Mouse (Mus musculus) bone marrow macrophage, adult 2 months (primary cell): Measurements from ENCODE around the gene Nradd. TPM values are rescaled to one million over a fixed set of nuclear protein-coding genes. Genes with fewer than 3 reads are reported as not detected.

ENCODE experiments used
- H3K27ac ChIP-seq: 2 replicates; pipeline ENCODE4 v1.5.1; 2012; ENCODE audit warnings: low read depth, low read length; ENCODE audit not compliant: insufficient read depth
- H3K4me1 ChIP-seq: 2 replicates; pipeline ENCODE4 v1.6.1; 2012; ENCODE audit warnings: low read length; ENCODE audit not compliant: control insufficient read depth, insufficient read depth
- H3K4me3 ChIP-seq: 2 replicates; pipeline ENCODE4 v1.5.1; 2012; ENCODE audit warnings: mild to moderate bottlenecking, low read length, moderate library complexity; ENCODE audit not compliant: insufficient read depth
- CTCF ChIP-seq: IDR thresholded peaks from 2 replicates; pipeline ENCODE4 v1.5.1; 2012; ENCODE audit warnings: low read depth, mild to moderate bottlenecking, low read length, moderate library complexity
- POLR2A ChIP-seq: IDR thresholded peaks from 2 replicates; pipeline ENCODE4 v1.6.1; 2012; ENCODE audit warnings: mild to moderate bottlenecking, low read depth, low read length, borderline replicate concordance
- polyA plus RNA-seq: library from polyadenylated mRNA; stranded (reverse); fragments of >200 nt; gene quantifications from 2 replicates; pipeline ENCODE4 v1.2.4, GENCODE M21; 2012; ENCODE audit not compliant: missing spikeins, insufficient read depth, insufficient read length

Nradd gene
- polyA plus RNA-seq, 1 experiment: 10.0 TPM

DNA sequence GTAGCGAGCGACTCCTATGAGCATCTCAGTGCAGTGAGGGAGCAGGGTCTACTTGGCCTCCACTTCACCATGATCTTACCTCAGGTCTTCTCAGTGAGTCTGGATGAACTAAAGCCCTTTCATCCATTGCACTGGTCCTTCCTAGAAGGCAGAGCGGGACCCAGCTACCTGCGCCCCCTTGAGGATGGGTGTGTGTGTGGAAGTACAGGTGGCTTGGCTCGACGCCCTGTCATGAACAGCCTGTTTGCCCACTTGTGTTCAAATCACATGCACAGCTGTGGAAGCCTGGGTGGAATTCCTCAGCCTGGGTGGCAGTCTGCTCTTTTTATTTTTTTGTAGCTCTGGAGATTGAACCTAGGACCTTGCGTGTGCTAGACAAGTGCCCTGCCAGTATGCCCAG lies 4.1 kb downstream of the Nradd start:
- Histone ChIP-seq H3K27ac (no peak overlapping the region), H3K4me3 (no peak overlapping the region)
- TF ChIP-seq CTCF (no peak), POLR2A (no peak)

DNA sequence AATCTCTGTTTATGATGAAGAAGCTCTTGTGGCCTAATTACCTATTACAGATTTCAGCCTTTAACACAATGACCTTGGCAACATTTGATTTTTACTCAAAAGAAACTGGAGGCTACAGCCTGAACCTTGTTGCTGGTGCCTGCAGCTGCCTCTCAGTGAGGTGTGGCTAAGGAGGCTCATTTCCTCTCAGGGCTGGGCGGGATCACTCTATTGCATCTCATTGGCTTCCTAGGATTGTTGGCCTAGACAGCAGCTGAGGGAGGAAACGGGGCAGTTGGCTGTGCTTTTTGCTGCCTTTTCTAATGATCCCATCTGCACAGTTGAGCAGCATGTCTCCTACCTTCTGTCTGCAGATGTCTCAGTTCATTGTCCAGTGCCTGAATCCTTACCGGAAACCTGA lies 7.2 kb downstream of the Nradd start:
- H3K27ac ChIP-seq: no peak overlapping the region

More for the DNA sequence above, 4.1 kb downstream of the Nradd start:
- H3K4me1 ChIP-seq: no peaks in the 10 kb centered on the region

DNA sequence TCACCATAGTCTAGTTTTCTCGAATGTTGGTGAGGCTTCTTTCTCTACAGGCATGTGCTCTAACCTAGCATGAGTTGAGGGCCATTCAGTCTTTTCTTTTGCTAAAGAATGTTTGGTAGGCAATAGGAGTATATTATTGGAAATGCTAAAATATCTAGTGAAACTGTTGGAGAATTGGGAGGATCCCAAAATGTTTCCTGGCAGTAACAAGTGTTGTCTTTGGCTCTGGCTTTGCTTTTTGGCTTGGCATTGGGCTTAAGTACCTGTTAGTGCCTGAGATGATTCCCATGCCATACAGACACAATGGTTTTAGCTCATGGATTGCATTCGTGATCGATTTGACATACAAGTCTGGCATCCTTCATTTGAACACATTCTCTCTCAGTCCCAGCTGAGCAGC lies 12.8 kb downstream of the Nradd start:
- Histone ChIP-seq H3K27ac (no peak overlapping the region), H3K4me3 (no peak overlapping the region), H3K4me1 (no peaks in the 10 kb centered on the region)
- TF ChIP-seq POLR2A: no peak
- no peak for TF ChIP-seq CTCF

More for the DNA sequence above, 7.2 kb downstream of the Nradd start:
- Histone ChIP-seq H3K4me1 (no peaks in the 10 kb centered on the region), H3K4me3 (no peak overlapping the region)
- TF ChIP-seq CTCF (no peak), POLR2A (no peak)

DNA sequence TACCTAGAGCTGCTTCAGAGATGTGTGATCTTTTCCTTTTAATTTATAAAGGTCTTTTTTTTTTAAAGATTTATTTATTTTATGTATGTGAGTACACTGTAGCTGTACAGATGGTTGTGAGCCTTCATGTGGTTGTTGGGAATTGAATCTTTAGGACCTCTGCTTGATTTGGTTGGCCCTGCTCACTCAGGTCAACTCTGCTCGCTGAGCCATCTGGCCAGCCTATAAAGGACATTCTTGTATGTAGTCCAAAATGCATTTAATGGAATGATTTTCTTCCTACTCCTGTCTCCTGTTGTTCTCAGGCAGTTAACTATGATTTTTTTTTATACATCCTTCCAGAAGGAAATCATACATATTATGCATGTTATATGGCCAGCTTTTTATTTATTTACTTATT lies 40.7 kb downstream of the Nradd start:
- TF ChIP-seq POLR2A: no peak
- Histone ChIP-seq H3K4me3 (no peak overlapping the region), H3K4me1 (no peaks in the 10 kb centered on the region), H3K27ac (no peak overlapping the region)

DNA sequence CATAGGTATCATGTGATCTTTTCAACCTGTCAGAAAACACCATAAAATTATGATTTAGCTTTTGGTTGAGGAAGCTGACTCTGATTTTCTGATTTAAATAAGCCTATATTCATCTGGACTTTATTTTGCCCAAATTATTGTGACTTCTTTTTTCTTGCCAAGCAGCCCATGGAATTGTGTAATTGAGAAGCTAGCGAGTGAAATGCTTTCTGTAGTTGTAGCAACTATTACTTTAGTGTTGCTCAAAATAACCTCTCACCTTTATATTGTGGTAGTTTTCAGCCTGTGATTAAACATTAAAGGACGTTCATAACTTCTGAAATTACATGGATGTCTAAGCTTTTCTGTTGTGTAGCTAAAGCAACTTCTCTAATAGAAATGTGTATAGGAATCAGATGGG lies 42.1 kb downstream of the Nradd start:
- no peak overlapping the region for H3K27ac ChIP-seq
- H3K4me3 ChIP-seq: no peak overlapping the region
- TF ChIP-seq POLR2A: no peak
- no peak for TF ChIP-seq CTCF
- H3K4me1 ChIP-seq: no peaks in the 10 kb centered on the region

Other genes starting within 250 kb of the Nradd start
- 28.5 and 29.9 TPM in 2 replicates for gene Ptpn23, start 216.2 kb downstream of the Nradd start, polyA plus RNA-seq
- gene Ngp, start 204.7 kb downstream of the Nradd start, polyA plus RNA-seq: 4.7 and 5.3 TPM in 2 replicates
- 17.4 and 19.3 TPM in 2 replicates for gene Klhl18, start 147.8 kb downstream of the Nradd start, polyA plus RNA-seq
- 3.9 and 4.8 TPM in 2 replicates for gene Kif9, start 147.5 kb downstream of the Nradd start, polyA plus RNA-seq
- gene Setd2, start 91.9 kb downstream of the Nradd start, polyA plus RNA-seq: 63.3 and 71.5 TPM in 2 replicates
- 50.4 and 51.9 TPM in 2 replicates for gene Nbeal2, start 29.7 kb upstream of the Nradd start, polyA plus RNA-seq
- gene Ccdc12, start 32.1 kb upstream of the Nradd start, polyA plus RNA-seq: 134 and 143 TPM in 2 replicates
- gene Myl3, start 117.4 kb upstream of the Nradd start, polyA plus RNA-seq: not detected in 2 replicates
- gene Pth1r, start 122.7 kb upstream of the Nradd start, polyA plus RNA-seq: 0.34 TPM in 1 of 2 replicates, not detected in the other
- gene Prss42, start 173.7 kb upstream of the Nradd start, polyA plus RNA-seq: not detected in 2 replicates
- not detected in 2 replicates for gene Prss44, start 189.5 kb upstream of the Nradd start, polyA plus RNA-seq
- not detected in 2 replicates for gene Prss43, start 202.2 kb upstream of the Nradd start, polyA plus RNA-seq
- gene Prss45, start 210.1 kb upstream of the Nradd start, polyA plus RNA-seq: not detected in 2 replicates
- gene Prss46, start 220.1 kb upstream of the Nradd start, polyA plus RNA-seq: not detected in 2 replicates
- not detected in 2 replicates for gene Prss50, start 233.5 kb upstream of the Nradd start, polyA plus RNA-seq